Comparison of ENCODE assay signal across 8 mouse cellular contexts in the genomic region with DNA sequence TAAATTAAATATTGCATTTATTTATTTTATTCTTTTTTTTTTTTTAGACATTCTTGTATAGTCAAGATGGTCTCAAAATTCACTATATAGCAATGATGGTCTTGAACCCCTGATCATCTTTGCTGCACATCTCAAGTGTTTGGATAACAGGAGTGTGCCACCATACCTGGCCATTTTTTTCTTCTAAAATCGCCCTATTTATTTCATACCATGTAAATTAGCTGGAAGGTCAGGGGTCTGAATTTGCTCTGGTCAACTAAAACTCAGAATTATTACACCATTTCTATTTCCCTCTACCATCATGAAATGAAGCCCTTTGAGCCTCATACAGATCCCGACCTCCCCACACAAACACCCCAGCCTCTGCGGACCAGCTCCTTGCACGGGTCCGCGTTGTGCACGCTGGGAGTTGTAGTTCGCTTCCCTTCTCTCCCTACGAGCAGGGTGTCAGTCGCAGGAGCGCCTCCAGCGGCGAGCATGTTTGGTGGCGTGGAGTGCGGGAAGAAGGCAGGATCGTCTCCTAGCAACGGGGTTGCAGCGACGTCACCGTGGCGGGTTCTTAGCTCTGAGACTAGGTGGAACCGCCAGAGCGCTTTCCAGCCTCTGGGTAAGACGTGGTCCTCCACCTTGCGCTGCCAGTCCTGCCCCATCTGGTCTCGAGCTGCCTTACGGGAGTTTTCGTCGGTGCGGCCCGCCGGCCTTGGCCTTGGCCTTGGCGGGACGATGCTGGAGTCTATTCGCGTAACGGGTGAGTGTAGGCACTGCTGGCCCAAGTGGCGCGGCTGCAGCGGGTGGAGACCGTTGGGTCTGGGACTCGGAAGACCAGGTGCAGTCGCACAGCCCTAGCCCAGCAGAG. TPM values are rescaled to one million over a fixed set of nuclear protein-coding genes. Genes with fewer than 3 reads are reported as not detected.
DNase-seq lines count a peak whose midpoint lies in the region; ATAC-seq and TF ChIP-seq lines count a peak whose summit lies in the region.

Gene 9530077C05Rik (plus strand): TSS at position 512 of the 856 bp plus-strand sequence.

- peak within 1 kb of the TSS; percentile 66 for H3K4me2 ChIP-seq in hindbrain, embryonic 11.5 days (replicated peaks; ENCODE audit: low read depth, low read length)
- peak within 1 kb of the TSS; percentile 87 for H3K4me2 ChIP-seq in lung, embryonic 16.5 days (ENCODE audit: low read depth, low read length)

- peak within 1 kb of the TSS; percentile 61 for H3K9ac ChIP-seq in hindbrain, embryonic 11.5 days (ENCODE audit: low read depth, low read length)
- peak within 1 kb of the TSS; percentile 70 for H3K9ac ChIP-seq in lung, embryonic 16.5 days (ENCODE audit: low read length)

- no peaks in the 10 kb centered on the region for H3K36me3 ChIP-seq in hindbrain, embryonic 11.5 days (ENCODE audit: control insufficient read depth, insufficient read depth, low read length)
- H3K36me3 ChIP-seq in lung, embryonic 16.5 days (ENCODE audit: control insufficient read depth, insufficient read depth, low read length) = no peaks in the 10 kb centered on the region
- no peaks in the 10 kb centered on the region for H3K36me3 ChIP-seq in thymus, adult 2 months (ENCODE audit: control insufficient read depth, insufficient read depth, low read length)

- H3K9me3 ChIP-seq in hindbrain, embryonic 11.5 days (ENCODE audit: control insufficient read depth, low read length) = no peaks in the 10 kb centered on the region
- H3K9me3 ChIP-seq in lung, embryonic 16.5 days (ENCODE audit: control insufficient read depth, low read length) = no peaks in the 10 kb centered on the region

- DNase-seq in NIH3T3 (ENCODE audit: low read depth) = peak; percentile 96
- peak; percentile 98 for DNase-seq in cerebellum, adult 9-11 months
- peak; percentile 98 to 99 for DNase-seq in frontal cortex, adult 2 months (ENCODE audit: extremely low spot score in 1 of 2, low spot score in 1 of 2)
- DNase-seq in hindbrain, embryonic 11.5 days (ENCODE audit: low spot score) = peak; percentile 98
- peak; percentile 98 for DNase-seq in layer of hippocampus, adult 9-11 months
- peak; percentile 93 for DNase-seq in ovary, adult 18-20 months (ENCODE audit: low spot score)
- peak; percentile 97 for DNase-seq in thymus, adult 2 months

- TF ChIP-seq POLR2A in thymus, adult 2 months (IDR thresholded peaks at IDR 0.05; ENCODE audit: control insufficient read depth, extremely low read depth, insufficient read depth, low read length, poor library complexity) = no peak

- H3K27ac ChIP-seq in hindbrain, embryonic 11.5 days (ENCODE audit: low read depth, low read length) = no peak within 1 kb of the TSS
- H3K27ac ChIP-seq in lung, embryonic 16.5 days (ENCODE audit: low read length) = no peak within 1 kb of the TSS
- H3K27ac ChIP-seq in thymus, adult 2 months (ENCODE audit: control insufficient read depth, insufficient read depth, low read length) = no peak within 1 kb of the TSS

- H3K4me1 ChIP-seq in hindbrain, embryonic 11.5 days (replicated peaks; ENCODE audit: control insufficient read depth, insufficient read depth, low read length) = no peaks in the 10 kb centered on the region
- H3K4me1 ChIP-seq in lung, embryonic 16.5 days (replicated peaks; ENCODE audit: control insufficient read depth, insufficient read depth, low read length) = peaks cover 3% of the 10 kb centered on the region; the same call in 1 of the 2 replicates
- peaks cover 3% of the 10 kb centered on the region for H3K4me1 ChIP-seq in thymus, adult 2 months (replicated peaks; ENCODE audit: control insufficient read depth, insufficient read depth, low read length)

- H3K27me3 ChIP-seq in hindbrain, embryonic 11.5 days (ENCODE audit: control insufficient read depth, insufficient read depth, low read length) = no peaks in the 10 kb centered on the region
- no peaks in the 10 kb centered on the region for H3K27me3 ChIP-seq in lung, embryonic 16.5 days (ENCODE audit: control insufficient read depth, insufficient read depth, low read depth, low read length)
- H3K27me3 ChIP-seq in thymus, adult 2 months (ENCODE audit: control insufficient read depth, insufficient read depth, low read length) = no peaks in the 10 kb centered on the region

- ATAC-seq in hindbrain, embryonic 11.5 days (ENCODE audit: low FRiP score) = peak; percentile 99
- peak; percentile 99 for ATAC-seq in lung, embryonic 16.5 days (ENCODE audit: low read depth)

- peak within 1 kb of the TSS; percentile 54 for H3K4me3 ChIP-seq in hindbrain, embryonic 11.5 days (ENCODE audit: low read depth, low read length)
- peak within 1 kb of the TSS; percentile 68 for H3K4me3 ChIP-seq in lung, embryonic 16.5 days (ENCODE audit: low read length)
- peak within 1 kb of the TSS; percentile 47 for H3K4me3 ChIP-seq in thymus, adult 2 months (ENCODE audit: control insufficient read depth, insufficient read depth, low read length)

- whole genome bisulfite sequencing in hindbrain, embryonic 11.5 days = under 1% methylated on average over 43 of the region's 43 CpGs
- WGBS in lung, embryonic 16.5 days = under 1% methylated on average over 43 of the region's 43 CpGs
- WGBS in thymus, adult 2 months = 1% methylated on average over 43 of the region's 43 CpGs

- peak; percentile 93 for TF ChIP-seq CTCF in thymus, adult 2 months (IDR thresholded peaks at IDR 0.05; ENCODE audit: borderline replicate concordance, control insufficient read depth, extremely low read depth, insufficient read depth, low read length, poor library complexity)

RNA-seq across cellular contexts. Expression of gene 9530077C05Rik, which starts in this region (rescaled TPM):
- polyA plus RNA-seq in frontal cortex, adult 2 months (2012; rRNA removed) = 8.8 TPM in 2 replicates
- polyA plus RNA-seq in hindbrain, embryonic 11.5 days (2014; fragmentation: Nextera tagmentation; extraction: Ambion mirVana) = 9.3 and 9.8 TPM in 2 replicates
- 4.9 and 7.5 TPM in 2 replicates for polyA plus RNA-seq in lung, embryonic 16.5 days (2015; fragmentation: Nextera tagmentation; extraction: Ambion mirVana)
- polyA plus RNA-seq in thymus, adult 2 months (2012; rRNA removed) = 1.9 and 2.1 TPM in 2 replicates
